ENCODE assay signal across 8 mouse cellular contexts in the genomic region with DNA sequence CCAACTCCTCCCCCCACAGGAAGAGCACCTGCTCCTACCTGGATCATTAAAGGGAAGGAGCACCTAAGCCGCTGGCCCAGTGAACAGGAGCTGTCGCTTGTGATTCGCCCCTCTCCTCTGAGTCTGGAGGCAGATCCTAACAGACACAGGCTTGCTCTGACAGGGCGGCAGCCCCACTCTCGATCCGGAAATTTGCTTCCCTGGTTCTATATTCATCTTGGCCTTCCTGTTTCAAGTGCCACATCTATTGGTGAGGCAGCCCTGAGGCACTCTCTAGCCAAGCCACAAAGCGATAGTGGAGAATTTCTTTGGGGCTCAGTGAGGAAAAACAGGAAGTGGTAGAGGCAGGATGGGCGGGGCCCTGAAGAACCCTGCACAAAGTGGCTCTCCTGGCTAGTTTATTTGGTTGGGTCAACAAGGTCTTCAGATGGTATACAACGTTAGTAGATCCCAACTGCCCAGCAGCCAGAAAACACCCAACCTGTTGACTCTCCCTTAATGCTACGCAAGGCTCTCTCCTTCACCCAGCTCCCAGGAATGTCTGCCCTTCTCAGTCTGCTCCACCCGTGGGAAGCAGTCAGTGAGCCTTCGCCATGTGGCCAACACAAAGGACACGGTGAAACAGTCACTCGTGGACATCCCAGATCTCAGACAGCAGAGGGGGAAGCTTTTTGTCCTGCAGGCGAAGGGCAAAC. TPM values are rescaled to one million over a fixed set of nuclear protein-coding genes. Genes with fewer than 3 reads are reported as not detected.
DNase-seq lines count a peak whose midpoint lies in the region; ATAC-seq and TF ChIP-seq lines count a peak whose summit lies in the region.

A gene (minus strand): TSS at position 127 of the 695 bp plus-strand sequence.

- no peaks in the 10 kb centered on the region for H3K4me1 ChIP-seq in embryonic facial prominence, embryonic 11.5 days (ENCODE audit: control insufficient read depth, insufficient read depth, low read length)
- peaks cover 14% of the 10 kb centered on the region for H3K4me1 ChIP-seq in lung, embryonic 15.5 days

- H3K9me3 ChIP-seq in embryonic facial prominence, embryonic 11.5 days (replicated peaks; ENCODE audit: control insufficient read depth, low read length), result no peaks in the 10 kb centered on the region
- no peaks in the 10 kb centered on the region for H3K9me3 ChIP-seq in lung, embryonic 15.5 days

- H3K4me2 ChIP-seq in embryonic facial prominence, embryonic 11.5 days (ENCODE audit: low read depth, low read length), result peak within 1 kb of the TSS; percentile 78
- H3K4me2 ChIP-seq in lung, embryonic 15.5 days, result peak within 1 kb of the TSS; percentile 84

- no peaks in the 10 kb centered on the region for H3K27me3 ChIP-seq in embryonic facial prominence, embryonic 11.5 days (ENCODE audit: control insufficient read depth, insufficient read depth, low read length)
- H3K27me3 ChIP-seq in lung, embryonic 15.5 days, result no peaks in the 10 kb centered on the region

- peak within 1 kb of the TSS; percentile 68 for H3K9ac ChIP-seq in embryonic facial prominence, embryonic 11.5 days (replicated peaks; ENCODE audit: low read length)
- H3K9ac ChIP-seq in lung, embryonic 15.5 days, result peak within 1 kb of the TSS; percentile 60

- 67% methylated on average over 15 of the region's 15 CpGs for WGBS in embryonic facial prominence, embryonic 11.5 days
- 56% methylated on average over 15 of the region's 15 CpGs for WGBS in lung, embryonic 15.5 days

- intact Hi-C loops in heart, postnatal 14 days (cut with DNase I), result no loop called here

- no peak for ATAC-seq in embryonic facial prominence, embryonic 11.5 days (replicated peaks; ENCODE audit: insufficient number of reproducible peaks, low FRiP score, low TSS enrichment, low read depth)
- ATAC-seq in lung, embryonic 15.5 days (ENCODE audit: borderline replicate concordance, extremely low read depth, low FRiP score, low TSS enrichment), result no peak

- H3K4me3 ChIP-seq in embryonic facial prominence, embryonic 11.5 days (ENCODE audit: low read depth, low read length), result peak within 1 kb of the TSS; percentile 87
- peak within 1 kb of the TSS; percentile 79 for H3K4me3 ChIP-seq in layer of hippocampus, adult 2 months
- peak within 1 kb of the TSS; percentile 80 for H3K4me3 ChIP-seq in lung, embryonic 15.5 days

- no peaks in the 10 kb centered on the region for H3K36me3 ChIP-seq in embryonic facial prominence, embryonic 11.5 days (replicated peaks; ENCODE audit: control insufficient read depth, insufficient read depth, low read depth, low read length)
- no peaks in the 10 kb centered on the region for H3K36me3 ChIP-seq in lung, embryonic 15.5 days

- peak; percentile 48 for DNase-seq in layer of hippocampus, adult 11-12 months (ENCODE audit: low spot score)
- DNase-seq in layer of hippocampus, adult 9-10 months (ENCODE audit: low spot score), result no peak
- DNase-seq in embryonic facial prominence, embryonic 11.5 days (ENCODE audit: low spot score), result no peak
- peak; percentile 22 to 30 for DNase-seq in heart, postnatal 14 days
- no peak for DNase-seq in layer of hippocampus, adult 2 months (ENCODE audit: low spot score in 2 of 2)
- DNase-seq in skeletal muscle tissue, adult 2 months (ENCODE audit: low read depth, low spot score), result peak; percentile 54
- no peak for DNase-seq in embryo, embryonic 9.5 days (ENCODE audit: extremely low spot score)

- no peak for TF ChIP-seq CTCF in layer of hippocampus, adult 2 months (conservative IDR thresholded peaks at IDR 0.05)

- H3K27ac ChIP-seq in embryonic facial prominence, embryonic 11.5 days (replicated peaks; ENCODE audit: low read depth, low read length), result peak within 1 kb of the TSS; percentile 72
- peak within 1 kb of the TSS; percentile 94 for H3K27ac ChIP-seq in layer of hippocampus, adult 2 months
- peak within 1 kb of the TSS; percentile 54 for H3K27ac ChIP-seq in lung, embryonic 15.5 days

RNA-seq across cellular contexts. Expression of the gene that starts here (rescaled TPM):
- 7.9 and 8.0 TPM in 2 replicates for polyA plus RNA-seq in embryonic facial prominence, embryonic 11.5 days (2014; fragmentation: Nextera tagmentation; extraction: Ambion mirVana)
- total RNA-seq in heart, postnatal 14 days (2021), result 1 to 10 TPM; 6.6 to 7.7 TPM
- 100 to 1,000 TPM; 250 to 258 TPM for total RNA-seq in layer of hippocampus, adult 2 months (2021)
- 9.4 and 10.9 TPM in 2 replicates for polyA plus RNA-seq in lung, embryonic 15.5 days (2015; fragmentation: Nextera tagmentation; extraction: Ambion mirVana)

Comparison
In these comparisons a context has a peak if more than half of its experiments do, and no peak if none do; other contexts are left out.
1. RNA of the gene that starts here (total RNA-seq): 250 to 258 TPM in layer of hippocampus, adult 2 months; 6.6 to 7.7 TPM in heart, postnatal 14 days; every median in the first group is over 10 times any median in the second.
2. DNase-seq: peak in layer of hippocampus, adult 11-12 months (single experiment), heart, postnatal 14 days (2 of 2) and skeletal muscle tissue, adult 2 months (single experiment); none in layer of hippocampus, adult 9-10 months (single experiment), embryonic facial prominence, embryonic 11.5 days (single experiment), layer of hippocampus, adult 2 months (0 of 2) and embryo, embryonic 9.5 days (single experiment).
3. Peak in every context shown above with its lines, with median percentiles within 50 percentile points of each other: H3K27ac ChIP-seq and H3K4me3 ChIP-seq.